Mouse (Mus musculus): ENCODE measurements around the gene Rnaseh2c.

DNA sequence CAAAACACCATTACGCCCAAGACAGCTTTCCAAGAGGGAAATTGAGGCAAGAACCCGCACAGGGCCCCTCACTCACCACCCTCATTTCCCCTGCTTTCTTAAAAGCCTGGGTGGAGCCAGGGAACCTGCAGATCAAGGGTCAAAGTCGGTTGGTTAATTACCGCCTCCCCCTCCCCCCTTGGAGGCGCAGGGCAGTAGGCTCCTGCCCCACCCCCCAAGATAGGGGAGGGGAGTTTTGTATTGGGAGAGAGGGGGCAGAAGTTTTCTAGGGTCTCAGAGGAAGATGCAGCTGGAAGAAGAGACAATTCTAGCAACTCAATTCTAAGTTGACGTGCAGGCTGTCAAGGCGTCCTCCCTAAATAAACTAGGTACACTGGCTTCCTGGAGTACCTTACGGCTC lies 42.4 kb upstream of the Rnaseh2c start:
- TF ChIP-seq POLR2A (IDR thresholded peaks at IDR 0.05; ENCODE audit: borderline replicate concordance, extremely low read depth, insufficient read depth, insufficient read length, poor library complexity, severe bottlenecking) = no peak
- TF ChIP-seq CTCF (IDR thresholded peaks at IDR 0.05; ENCODE audit: borderline replicate concordance, extremely low read depth, insufficient read depth, insufficient read length) = no peak

All from brain, embryonic 14.5 days (tissue).